Mouse (Mus musculus): Measurements from ENCODE around the gene Snx9.

Gene Snx9

GRCm38 (mm10) chr17:5843641-5843990 is 2.5 kb downstream of the Snx9 start:
- DNase-seq (ENCODE audit: low read depth, low spot score): no peak

DNA sequence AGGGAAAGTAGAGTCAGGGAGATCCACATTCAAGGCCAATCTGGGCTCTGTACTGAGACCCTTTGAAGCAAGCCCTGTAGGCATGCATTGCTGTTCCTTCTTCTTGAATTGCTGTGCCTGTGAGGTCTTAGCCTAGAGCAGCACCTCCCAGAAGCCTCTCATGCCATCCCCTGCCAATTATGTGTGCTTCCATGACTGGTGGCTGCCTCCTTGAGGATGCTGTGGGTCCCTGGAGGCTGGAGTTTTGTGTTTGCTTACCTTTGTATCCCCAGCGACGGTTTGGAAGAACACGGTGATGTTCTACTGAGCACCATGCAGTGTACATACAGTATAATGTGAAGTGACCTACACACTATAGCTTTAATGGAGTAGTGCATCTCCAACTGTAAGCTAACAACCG is 4.2 kb downstream of the Snx9 start:
- no peak for DNase-seq (ENCODE audit: low read depth, low spot score)

GRCm38 (mm10) chr17:5846101-5846500 is 5.0 kb downstream of the Snx9 start:
- no peak for DNase-seq (ENCODE audit: low read depth, low spot score)

DNA sequence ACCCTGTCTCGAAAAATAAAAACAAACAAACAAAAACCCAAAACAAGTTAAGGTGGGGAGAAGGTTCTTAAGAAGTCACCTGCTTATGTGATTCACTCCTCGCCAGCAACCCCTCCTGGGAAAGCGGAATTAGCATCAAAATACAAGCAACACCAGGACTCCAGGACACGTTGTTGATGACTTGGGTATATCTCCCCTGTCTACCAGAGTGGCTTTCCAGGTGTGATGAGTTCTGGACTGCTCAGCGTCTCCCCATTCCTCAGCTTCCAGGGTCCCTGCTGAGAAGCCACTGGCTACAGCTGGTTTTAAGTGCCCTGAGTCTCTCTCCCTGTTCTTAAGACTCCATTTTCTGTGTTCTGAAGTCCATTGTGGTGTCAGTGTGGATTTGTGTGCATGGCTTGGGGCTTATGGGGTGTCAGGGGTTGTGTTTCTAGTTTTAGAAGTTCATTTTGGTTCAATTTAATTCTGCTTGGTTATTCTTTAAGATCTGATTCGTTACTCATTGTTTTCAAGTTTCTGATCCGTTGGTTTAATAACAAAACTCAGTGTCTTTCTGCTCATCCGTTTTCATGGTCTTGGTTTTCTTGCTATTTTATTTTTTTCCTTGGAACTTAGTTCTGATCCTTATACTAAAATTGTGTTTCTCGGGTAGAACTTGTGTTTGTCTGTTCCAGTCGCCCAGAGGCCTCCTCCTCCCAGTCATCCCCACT is 7.7 kb downstream of the Snx9 start:
- DNase-seq (ENCODE audit: low read depth, low spot score): no peak

DNA sequence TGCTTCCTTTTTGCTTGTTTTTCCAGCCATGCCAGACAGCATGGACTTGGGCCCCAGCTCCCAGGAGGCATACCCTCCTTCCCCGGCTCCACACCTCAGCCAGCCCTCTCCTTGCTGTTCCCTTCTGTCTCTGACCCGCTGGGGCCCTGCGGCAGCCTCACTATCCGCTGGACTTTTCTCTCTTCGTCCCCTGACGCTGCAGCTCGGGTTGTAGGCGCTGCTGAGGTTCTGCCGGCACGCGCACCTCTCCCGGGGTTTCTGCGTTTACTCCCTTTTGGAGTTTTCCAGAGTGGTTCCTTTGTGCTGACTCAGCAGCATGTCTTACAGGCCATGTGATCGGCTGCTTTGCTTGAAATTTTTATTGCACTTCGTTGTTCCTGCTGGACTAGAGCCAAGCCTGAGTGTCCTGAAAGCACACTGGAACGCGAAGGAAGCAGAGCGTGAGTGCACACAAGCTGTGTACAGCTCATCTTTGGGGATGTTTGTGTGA is 8.3 kb downstream of the Snx9 start:
- no peak for DNase-seq (ENCODE audit: low read depth, low spot score)

GRCm38 (mm10) chr17:5850031-5850430 is 8.9 kb downstream of the Snx9 start:
- DNase-seq (ENCODE audit: low read depth, low spot score): no peak

DNA sequence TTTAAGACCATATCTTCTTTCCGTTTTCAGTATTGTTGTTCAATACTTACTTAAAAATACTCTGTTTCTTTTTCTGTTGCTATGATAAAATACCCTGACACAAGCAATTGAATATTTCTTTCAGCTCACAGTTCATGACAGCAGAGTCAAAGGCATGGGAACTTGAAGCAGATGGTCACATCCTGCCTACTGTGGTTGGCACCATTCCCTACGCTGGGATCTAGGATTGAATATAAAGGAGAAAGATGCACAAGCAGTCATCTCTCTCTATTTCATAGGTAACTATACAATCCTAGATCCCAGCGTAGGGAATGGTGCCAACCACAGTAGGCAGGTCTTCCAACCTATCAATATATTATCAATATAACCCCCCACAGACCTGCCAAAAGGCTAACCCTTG is 9.3 kb downstream of the Snx9 start:
- DNase-seq (ENCODE audit: low read depth, low spot score): no peak

DNA sequence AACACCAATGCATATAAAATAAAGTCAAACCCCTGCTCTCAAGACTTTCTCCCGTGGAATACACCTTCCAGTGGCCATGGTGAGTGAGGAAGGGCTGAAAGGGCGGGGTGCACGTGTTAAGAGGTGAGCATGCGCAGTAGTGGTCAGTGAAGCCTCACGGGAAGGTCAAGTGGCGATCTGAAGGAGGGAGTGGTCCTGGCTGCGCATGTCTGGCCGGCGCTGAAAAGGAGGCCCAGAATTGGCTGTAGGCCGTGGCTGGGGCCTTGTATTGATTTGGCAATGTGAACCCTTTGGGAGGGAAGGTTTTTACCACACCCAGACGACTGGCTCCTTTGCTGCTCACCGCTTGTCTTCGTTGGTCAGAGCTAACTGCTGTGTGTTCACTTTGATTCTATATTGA is 12.8 kb downstream of the Snx9 start:
- DNase-seq (ENCODE audit: low read depth, low spot score): no peak

- DNase-seq (ENCODE audit: low read depth, low spot score): no peak
These were observed 14.4 kb downstream of the Snx9 start for GRCm38 (mm10) chr17:5855560-5855959.

DNA sequence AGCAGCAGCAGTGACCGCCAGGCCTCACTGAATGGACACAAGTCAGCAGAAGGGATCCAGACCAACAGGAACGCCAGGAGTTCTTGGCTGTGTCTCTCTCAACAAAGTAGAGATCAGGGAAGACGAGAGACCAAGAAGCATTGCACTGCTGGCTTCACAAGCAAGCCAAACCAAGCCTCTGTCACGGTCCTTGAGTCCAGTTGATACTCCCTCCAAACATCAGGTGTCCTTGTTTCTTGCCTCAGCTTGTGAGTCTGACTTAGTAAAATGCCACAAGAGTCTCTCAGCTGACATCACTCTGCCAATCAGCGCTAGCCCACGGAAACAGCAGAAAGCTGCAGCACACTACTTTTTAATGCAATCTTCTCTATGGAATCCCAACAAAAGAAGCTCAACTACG is 15.3 kb downstream of the Snx9 start:
- no peak for DNase-seq (ENCODE audit: low read depth, low spot score)

- no peak for DNase-seq (ENCODE audit: low read depth, low spot score)
These were observed 16.1 kb downstream of the Snx9 start for GRCm38 (mm10) chr17:5857206-5857605.

DNA sequence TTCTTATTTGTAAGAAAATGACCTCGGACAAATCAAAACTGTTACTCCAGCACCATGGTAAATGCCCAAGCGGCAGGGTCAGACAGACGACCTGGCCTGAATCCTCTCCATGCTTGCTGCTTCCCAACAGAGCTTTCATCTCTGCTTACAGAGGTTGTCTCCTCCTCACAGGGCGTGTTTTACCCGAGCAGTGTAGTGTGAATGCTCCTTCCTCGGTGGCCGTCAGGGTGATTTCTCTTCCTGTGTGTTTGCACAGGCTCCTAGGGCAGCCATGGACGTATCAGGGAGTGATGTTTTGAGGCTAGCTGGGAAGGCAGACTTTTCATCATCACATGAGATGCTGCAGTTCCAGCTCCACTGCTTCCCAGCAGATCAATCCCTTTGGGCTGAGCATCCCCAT is 17.1 kb downstream of the Snx9 start:
- DNase-seq (ENCODE audit: low read depth, low spot score): no peak

GRCm38 (mm10) chr17:5862285-5862684 is 21.2 kb downstream of the Snx9 start:
- DNase-seq (ENCODE audit: low read depth, low spot score): no peak

DNA sequence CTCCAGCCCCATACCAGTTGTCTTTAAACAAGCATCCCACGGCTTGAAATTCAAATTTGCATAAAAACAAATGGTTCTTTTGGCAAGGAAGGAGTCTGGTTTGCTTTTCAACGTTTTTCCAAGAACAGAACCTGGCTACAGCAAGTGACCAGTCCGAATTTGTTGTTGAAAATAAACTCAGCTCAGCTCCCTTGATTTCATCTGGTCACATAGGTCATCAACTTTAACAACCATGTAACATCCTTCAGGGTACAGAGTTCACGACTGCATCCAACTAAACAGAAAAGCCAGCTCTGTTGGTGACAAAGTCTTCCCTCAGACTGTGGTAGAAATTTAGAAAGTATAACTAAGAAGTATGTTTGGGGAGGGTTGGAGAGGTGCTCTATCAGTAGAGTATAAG is 21.7 kb downstream of the Snx9 start:
- no peak for DNase-seq (ENCODE audit: low read depth, low spot score)

DNA sequence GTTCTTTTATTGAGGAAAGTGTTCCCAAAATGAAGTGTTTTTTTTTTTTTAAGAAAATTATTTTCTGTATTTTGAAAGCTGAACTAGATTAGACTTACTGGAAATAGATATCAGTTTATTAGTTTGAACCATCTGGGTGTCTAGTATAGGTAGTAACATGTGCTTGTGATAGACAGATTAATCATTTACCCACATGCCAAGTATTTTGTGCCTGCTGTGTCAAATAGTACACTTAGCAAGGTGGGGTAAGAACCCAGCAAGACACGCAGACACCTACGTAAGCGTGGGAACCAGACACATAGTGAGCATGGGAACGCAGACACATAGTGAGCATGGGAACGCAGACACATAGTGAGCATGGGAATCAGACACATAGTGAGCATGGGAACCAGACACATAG is 22.6 kb downstream of the Snx9 start:
- no peak for DNase-seq (ENCODE audit: low read depth, low spot score)

DNA sequence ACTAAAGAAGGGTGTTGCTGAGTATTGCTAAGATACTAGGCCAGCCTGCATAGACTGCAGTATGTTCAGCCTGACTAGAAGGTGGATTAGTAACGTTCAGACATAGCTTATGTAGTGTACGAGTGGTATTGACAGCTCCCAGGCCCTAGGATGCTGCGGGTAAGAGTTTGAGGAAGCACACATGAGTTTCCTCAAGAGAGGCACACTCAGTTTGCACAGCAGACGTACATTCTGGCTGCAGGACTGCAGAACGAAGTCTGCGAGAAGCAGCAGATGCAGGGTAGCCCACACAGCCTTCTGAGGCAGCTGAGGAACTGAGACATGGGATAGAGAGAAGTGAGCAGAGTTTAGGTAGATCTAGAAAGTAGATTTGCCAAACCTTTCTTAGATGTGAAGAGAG is 26.3 kb downstream of the Snx9 start:
- DNase-seq (ENCODE audit: low read depth, low spot score): no peak

GRCm38 (mm10) chr17:5868319-5869031 is 27.3 kb downstream of the Snx9 start:
- DNase-seq (ENCODE audit: low read depth, low spot score): no peak

- DNase-seq (ENCODE audit: low read depth, low spot score): no peak
These were observed 28.3 kb downstream of the Snx9 start for GRCm38 (mm10) chr17:5869461-5869860.

DNA sequence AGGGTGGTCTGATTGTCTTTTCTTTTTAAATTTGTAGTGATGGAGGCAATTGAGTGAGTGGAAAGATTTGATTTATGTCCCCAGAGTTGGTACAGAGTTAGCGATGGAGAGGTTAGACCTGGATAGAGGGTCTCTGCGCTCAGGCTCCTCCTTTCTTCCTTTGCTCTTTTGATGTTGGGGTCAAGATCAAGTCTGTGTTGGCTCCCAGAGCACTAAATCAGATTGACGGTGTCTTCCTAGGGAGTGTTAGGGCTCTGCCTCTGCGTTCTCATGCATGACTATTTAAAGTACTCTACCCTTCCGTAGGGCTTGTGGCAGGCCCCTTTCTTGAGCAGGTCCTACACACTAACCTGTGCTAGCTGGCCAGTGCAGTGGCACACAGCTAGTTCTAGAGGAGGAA is 28.9 kb downstream of the Snx9 start:
- DNase-seq (ENCODE audit: low read depth, low spot score): no peak

DNA sequence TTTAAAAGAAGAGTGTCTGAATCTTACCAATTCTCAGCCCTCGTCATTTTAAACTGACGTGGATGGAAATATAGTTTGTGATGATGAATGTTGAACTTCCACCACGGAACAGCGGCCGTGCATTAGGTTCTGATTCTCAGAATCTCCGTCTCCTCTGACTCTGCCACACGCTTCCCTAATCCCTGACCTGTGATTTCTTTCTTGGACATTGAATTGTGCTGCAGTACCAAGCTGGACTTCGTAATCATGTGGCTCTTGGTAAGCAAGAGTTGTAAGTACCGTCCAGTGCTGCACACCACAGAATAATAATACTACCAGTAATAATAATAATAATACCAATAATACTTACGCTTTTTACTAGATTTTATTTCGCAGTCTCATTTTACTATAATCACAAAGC is 29.6 kb downstream of the Snx9 start:
- no peak for DNase-seq (ENCODE audit: low read depth, low spot score)

DNA sequence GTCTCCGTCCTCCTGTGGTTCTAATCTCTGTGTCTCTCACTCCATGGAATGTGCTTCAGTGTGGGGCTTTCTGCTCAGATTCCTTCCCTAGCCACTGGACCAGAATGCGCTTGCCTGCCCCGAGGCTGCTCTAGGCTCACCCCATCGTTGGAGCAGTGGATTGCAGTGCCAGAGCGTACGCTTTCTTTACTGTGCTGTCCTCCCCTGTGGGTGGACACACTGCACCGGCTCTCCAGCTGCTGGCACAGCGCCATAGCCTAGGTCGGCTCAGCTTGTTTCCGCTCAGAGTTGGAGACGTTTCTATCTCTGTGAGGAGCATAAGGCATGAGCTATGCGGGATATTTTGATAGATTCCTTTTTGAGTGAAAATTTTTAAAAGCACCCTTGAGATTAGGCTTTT is 31.4 kb downstream of the Snx9 start:
- DNase-seq (ENCODE audit: low read depth, low spot score): no peak

GRCm38 (mm10) chr17:5874565-5874964 is 33.4 kb downstream of the Snx9 start:
- no peak for DNase-seq (ENCODE audit: low read depth, low spot score)

GRCm38 (mm10) chr17:5877611-5878157 is 36.6 kb downstream of the Snx9 start:
- DNase-seq (ENCODE audit: low read depth, low spot score): no peak
